Comparison of ENCODE assay signal across 7 mouse cellular contexts in genomic region chr1:106043053-106043820, GRCm38 (mm10). TPM values are rescaled to one million over a fixed set of nuclear protein-coding genes. Genes with fewer than 3 reads are reported as not detected.
A peak's percentile ranks its signal among the peaks of the same experiment; 100 is the strongest.
DNase-seq lines count a peak whose midpoint lies in the region; ATAC-seq and TF ChIP-seq lines count a peak whose summit lies in the region.

No protein-coding gene starts in this region.

- TF ChIP-seq POLR2A in kidney, adult 2 months (IDR thresholded peaks at IDR 0.05; ENCODE audit: low read depth, low read length), result no peak

- no peaks in the 10 kb centered on the region for H3K4me1 ChIP-seq in kidney, adult 2 months (ENCODE audit: control insufficient read depth, insufficient read depth, low read length)

- peak; percentile 28 for ATAC-seq in inflammation-experienced regulatory T-cells, adult 6 months

- H3K36me3 ChIP-seq in kidney, adult 2 months (ENCODE audit: control insufficient read depth, insufficient read depth, low read length), result no peaks in the 10 kb centered on the region; the same call in 1 of the 2 replicates

- DNase-seq in kidney, adult 2 months, result peak; percentile 34
- DNase-seq in kidney, postnatal 14 days, result no peak
- DNase-seq in adrenal gland, postnatal 14 days, result peak; percentile 50
- DNase-seq in cerebellum, postnatal 14 days, result peak; percentile 90 to 94
- DNase-seq in yolk sac, embryonic 10.5 days (ENCODE audit: low spot score), result no peak
- DNase-seq in retina, embryonic 14.5 days (ENCODE audit: low spot score), result no peak

- no peaks in the 10 kb centered on the region for H3K27me3 ChIP-seq in kidney, adult 2 months (replicated peaks; ENCODE audit: control insufficient read depth, insufficient read depth, low read length)

- no peak overlapping the region for H3K4me3 ChIP-seq in kidney, adult 2 months (ENCODE audit: insufficient read depth, low read depth, low read length)

- no peak overlapping the region for H3K27ac ChIP-seq in kidney, adult 2 months (ENCODE audit: insufficient read depth, low read depth, low read length)

- 48% methylated on average over 4 of the region's 4 CpGs for WGBS in kidney, adult 2 months

- no peak for TF ChIP-seq CTCF in kidney, adult 2 months (conservative IDR thresholded peaks at IDR 0.05; ENCODE audit: insufficient read depth, insufficient read length, low read depth, low read length)

RNA-seq across cellular contexts. Expression of gene Zcchc2, which starts 53.0 kb away (rescaled TPM):
- 13.5 and 15.1 TPM in 2 replicates for polyA plus RNA-seq in kidney, adult 2 months (2012; rRNA removed)
- 17.5 and 19.0 TPM in 2 replicates for total RNA-seq in adrenal gland, postnatal 14 days (2021)
- polyA plus RNA-seq in inflammation-experienced regulatory T-cells, adult 6 months (2017; shearing (Covaris generic)), result 1 to 10 TPM; 5.6 to 9.4 (median 6.8) TPM

Comparison
In these comparisons a context has a peak if more than half of its experiments do, and no peak if none do; other contexts are left out.
1. DNase-seq: peak in kidney, adult 2 months (single experiment), adrenal gland, postnatal 14 days (single experiment) and cerebellum, postnatal 14 days (2 of 2); none in kidney, postnatal 14 days (single experiment), yolk sac, embryonic 10.5 days (single experiment) and retina, embryonic 14.5 days (single experiment).